Mouse (Mus musculus) hematopoietic stem cell, adult 5-6 weeks (primary cell): ENCODE data around the gene Raver2. TPM values are rescaled to one million over a fixed set of nuclear protein-coding genes. Genes with fewer than 3 reads are reported as not detected.

Source experiments
- ATAC-seq, 2 experiments: fragments of 125-278 bp in 1 of 2; replicated peaks in 1 of 2; 2 replicates each; pipeline ENCODE4 v1.8.0; 2016 to 2017; ENCODE audit warnings: inconsistent platforms in 2 of 2, mild to moderate bottlenecking in 2 of 2, moderate number of reproducible peaks in 2 of 2, low read depth in 1 of 2, moderate TSS enrichment in 1 of 2; ENCODE audit not compliant: low FRiP score in 2 of 2, poor library complexity in 2 of 2, severe bottlenecking in 2 of 2, insufficient read depth in 1 of 2, low TSS enrichment in 1 of 2
- total RNA-seq: library from RNA; stranded (forward); fragments of 172-1452, 232-1000 nt; gene quantifications from 2 replicates; pipeline ENCODE4 v1.2.3, GENCODE M21; 2017

Raver2 gene
- total RNA-seq, 1 experiment from 2014 or later = 5.8 TPM

DNA sequence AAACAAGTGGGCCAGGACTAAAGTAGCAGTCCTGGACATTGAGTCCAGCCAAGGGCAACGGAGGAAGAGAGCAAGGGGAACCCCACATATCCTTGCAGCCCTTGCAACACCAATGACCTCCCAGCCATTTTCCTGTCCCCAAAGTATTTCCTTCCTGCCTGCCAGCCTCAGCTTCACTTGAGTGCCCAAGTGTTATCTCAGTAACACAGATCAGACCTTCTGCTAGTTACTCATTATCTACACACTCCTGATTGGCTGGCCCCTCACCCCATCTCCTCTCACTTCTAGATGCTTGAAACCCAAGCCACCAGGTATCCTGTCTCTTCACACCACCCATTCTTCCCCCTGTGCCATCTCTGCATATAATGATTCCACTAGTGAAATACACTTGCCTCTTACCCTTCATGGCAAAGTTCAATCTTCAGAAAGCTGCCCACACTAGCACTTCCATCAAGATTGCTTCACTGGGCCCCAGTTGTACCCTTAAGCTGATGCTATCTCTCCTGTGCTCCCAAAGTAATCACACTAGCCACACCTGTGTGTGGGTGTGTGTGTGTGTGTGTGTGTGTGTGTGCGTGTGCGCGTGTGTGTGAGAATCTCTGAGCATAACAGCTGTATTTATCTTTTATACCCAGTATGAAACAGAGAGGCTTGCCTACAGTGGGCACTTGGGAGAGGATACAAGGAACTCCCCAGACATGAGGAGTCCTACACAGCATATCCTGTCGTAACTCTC is 123.6 kb downstream of the Raver2 start:
- ATAC-seq = peak; percentile 63 to 65; a peak in 3 of 4 replicates

DNA sequence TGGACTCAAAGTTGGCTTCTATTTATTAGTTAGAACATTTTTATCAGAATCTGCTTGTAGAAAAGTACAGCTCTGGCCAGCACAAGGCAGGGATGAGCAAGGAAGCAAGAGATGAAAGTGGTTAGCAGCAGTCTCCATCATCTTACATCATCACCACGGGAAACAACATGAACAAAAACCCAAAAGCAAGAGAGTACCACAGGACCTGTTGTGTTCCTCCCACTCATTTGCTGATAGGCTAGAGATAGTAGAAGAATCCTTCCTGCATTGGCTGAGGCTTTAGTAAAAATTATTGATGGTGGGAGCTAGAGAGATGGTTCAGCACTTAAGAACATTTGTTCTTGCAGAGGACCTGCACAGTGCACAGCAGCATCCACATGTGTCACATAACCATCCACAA is 125.4 kb downstream of the Raver2 start:
- ATAC-seq = no peak

DNA sequence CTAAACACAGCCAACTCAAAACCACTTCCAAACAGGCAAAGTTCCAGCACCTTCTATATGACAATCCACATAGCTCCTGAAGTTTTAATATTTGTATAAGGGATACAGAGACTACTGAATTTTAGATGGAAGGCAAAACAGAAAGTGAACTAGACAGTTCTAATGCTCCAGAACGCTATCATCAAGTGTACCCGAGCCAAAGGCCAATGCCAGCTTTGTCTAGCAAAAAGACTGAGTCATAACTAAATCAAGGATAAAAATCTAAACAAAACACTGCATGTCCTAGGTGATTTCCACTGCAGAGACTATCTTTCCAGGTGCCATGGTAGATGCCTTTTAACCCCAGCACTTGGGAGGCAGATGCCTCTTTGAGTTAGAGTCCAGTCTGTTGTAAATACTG is 127.6 kb downstream of the Raver2 start:
- no peak for ATAC-seq

DNA sequence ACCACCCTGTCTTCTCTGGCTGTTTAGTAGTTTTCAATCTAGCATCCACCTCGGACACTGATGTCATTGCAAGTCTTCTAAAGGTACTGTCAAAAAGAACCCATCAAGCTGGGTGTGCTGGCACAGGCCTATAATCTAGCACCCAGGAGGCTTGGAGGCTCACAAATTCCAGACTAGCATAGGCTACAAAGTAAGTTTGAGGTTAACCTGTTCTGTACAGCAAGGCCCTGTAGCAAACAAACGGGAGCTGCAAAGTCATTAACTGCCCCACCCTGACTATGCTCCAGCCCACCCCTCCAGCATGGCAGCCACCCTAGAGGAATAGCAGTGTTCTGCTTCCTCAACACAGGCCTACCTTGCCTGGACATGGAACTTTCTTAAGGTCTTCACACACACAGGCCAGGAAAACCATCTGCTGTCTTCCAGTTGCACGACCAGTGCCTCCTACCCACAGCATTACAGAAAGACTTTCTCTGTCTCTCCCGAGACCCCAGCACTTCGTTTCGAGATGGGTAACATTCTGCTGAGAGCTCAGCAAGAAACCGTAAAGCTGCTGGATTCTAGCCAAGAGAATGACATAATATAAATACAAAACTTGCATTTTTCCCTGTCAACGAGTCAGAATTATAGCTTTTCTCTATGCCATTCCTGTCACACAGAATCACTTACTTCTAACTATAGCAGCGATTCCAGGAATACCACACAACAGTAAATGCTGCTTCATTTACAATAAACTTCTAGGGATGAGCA is 128.8 kb downstream of the Raver2 start:
- no peak for ATAC-seq

DNA sequence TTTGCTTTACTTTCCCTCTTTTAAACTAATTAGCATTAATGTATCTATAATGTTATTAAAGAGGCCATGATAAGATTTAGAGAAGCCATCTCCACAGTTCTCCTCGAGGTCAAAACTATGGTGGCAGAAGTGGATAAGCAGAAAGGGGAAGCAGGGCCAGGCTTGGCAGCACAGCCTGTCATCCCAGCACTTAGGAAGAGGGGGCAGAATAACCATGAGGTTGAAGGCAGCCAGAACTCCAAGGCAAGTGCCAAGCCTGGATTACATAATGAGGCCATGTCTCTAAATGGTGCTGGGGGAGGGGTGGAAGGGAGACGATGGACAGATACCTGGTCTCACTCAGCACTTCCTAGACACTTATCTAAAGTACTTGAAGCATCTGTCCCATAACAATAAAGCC is 129.6 kb downstream of the Raver2 start:
- peak; percentile 78 to 86 for ATAC-seq

DNA sequence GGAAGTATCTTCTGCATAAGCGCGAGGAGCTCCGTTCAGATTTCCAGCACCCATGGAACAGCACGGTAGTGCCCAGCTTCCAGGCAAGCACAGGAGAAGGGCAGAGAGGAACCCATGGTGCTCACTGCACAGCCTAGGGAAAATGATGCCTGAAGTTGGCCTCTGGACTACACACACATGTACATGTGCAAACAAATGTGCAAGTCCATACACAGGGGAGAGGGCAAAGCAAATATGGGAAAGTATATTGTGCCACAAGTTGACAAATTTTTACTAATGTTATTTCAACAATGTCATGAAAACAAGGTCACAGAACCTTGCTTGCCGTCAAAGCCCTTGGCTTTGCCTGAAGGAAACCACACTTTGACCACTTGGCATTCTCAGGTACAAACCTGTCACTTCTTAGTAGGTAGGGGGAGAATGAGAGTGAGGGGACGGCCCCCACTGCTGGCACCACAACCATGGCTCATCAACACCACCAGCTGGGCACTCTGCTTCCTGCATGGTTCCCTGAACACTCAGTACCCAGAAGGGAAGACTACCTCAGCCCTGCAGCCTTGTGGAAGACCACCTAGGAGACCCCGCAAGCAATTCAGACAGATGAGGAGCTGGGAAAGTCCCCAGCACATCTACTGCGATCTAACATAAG is 130.8 kb downstream of the Raver2 start:
- peak; percentile 23 to 73; a peak in 3 of 4 replicates for ATAC-seq

Other genes with a start within 250 kb of the Raver2 start
- gene Gm10577, start 48.3 kb upstream of the Raver2 start, total RNA-seq = not detected in 2 replicates
- 116 and 146 TPM in 2 replicates for gene Jak1, start 196.3 kb downstream of the Raver2 start, total RNA-seq